Mouse (Mus musculus): ENCODE results near the gene Zmiz1. TPM values are rescaled to one million over a fixed set of nuclear protein-coding genes. Genes with fewer than 3 reads are reported as not detected.

Zmiz1 gene
- polyA plus RNA-seq, 1 experiment = 34.5 TPM

GRCm38 (mm10) chr14:25534396-25534769, 75.4 kb downstream of the Zmiz1 start:
- Histone ChIP-seq H3K36me3 (ENCODE audit: control insufficient read depth, insufficient read depth) (peaks cover 10% of the 10 kb centered on the region), H3K4me2 (ENCODE audit: low read depth) (peak overlapping the region; percentile 58), H3ac (ENCODE audit: control insufficient read depth, insufficient read length) (no peak overlapping the region), H3K27me3 (ENCODE audit: control insufficient read depth, insufficient read depth, insufficient read length) (no peaks in the 10 kb centered on the region), H3K4me3 (no peak overlapping the region), H3K79me2 (ENCODE audit: control insufficient read depth, insufficient read depth) (peaks cover 46% of the 10 kb centered on the region)
- TF ChIP-seq SRF (IDR thresholded peaks at IDR 0.05; ENCODE audit: control insufficient read depth, insufficient read length, low read depth) (no peak), TCF3 (IDR thresholded peaks at IDR 0.05; ENCODE audit: insufficient read length, low read depth) (no peak), REST (IDR thresholded peaks at IDR 0.05; ENCODE audit: insufficient read depth, insufficient read length) (no peak), MYOD1 (IDR thresholded peaks at IDR 0.05; ENCODE audit: control insufficient read depth in 1 of 3, insufficient read length in 2 of 3, low read depth in 2 of 3) (no peak), USF1 (IDR thresholded peaks at IDR 0.05; ENCODE audit: low read depth) (no peak), POLR2A (IDR thresholded peaks at IDR 0.05; ENCODE audit: insufficient read length, low read depth) (no peak), E2F4 (IDR thresholded peaks at IDR 0.05; ENCODE audit: insufficient read depth) (no peak), POLR2AphosphoS2 (IDR thresholded peaks at IDR 0.05; ENCODE audit: insufficient read length, low read depth) (no peak), CEBPB (IDR thresholded peaks at IDR 0.05; ENCODE audit: insufficient read depth, poor library complexity, severe bottlenecking) (no peak), MAX (IDR thresholded peaks at IDR 0.05; ENCODE audit: low read depth) (no peak), MYOG (IDR thresholded peaks at IDR 0.05; ENCODE audit: control insufficient read depth in 1 of 3, insufficient read depth in 1 of 3, insufficient read length in 2 of 3, low read depth in 2 of 3) (no peak), TCF12 (IDR thresholded peaks at IDR 0.05; ENCODE audit: insufficient read depth, poor library complexity, severe bottlenecking) (no peak)

GRCm38 (mm10) chr14:25534918-25535582, 76.1 kb downstream of the Zmiz1 start:
- no peaks in the 10 kb centered on the region for H3K27me3 ChIP-seq (ENCODE audit: control insufficient read depth, insufficient read depth, insufficient read length)
- H3K79me2 ChIP-seq (ENCODE audit: control insufficient read depth, insufficient read depth) = peaks cover 40% of the 10 kb centered on the region
- peaks cover 10% of the 10 kb centered on the region for H3K36me3 ChIP-seq (ENCODE audit: control insufficient read depth, insufficient read depth)
- peak overlapping the region; percentile 58 for H3K4me2 ChIP-seq (ENCODE audit: low read depth)
- H3ac ChIP-seq (ENCODE audit: control insufficient read depth, insufficient read length) = no peak overlapping the region
- H3K4me3 ChIP-seq = no peak overlapping the region
- no peak for TF ChIP-seq CEBPB (IDR thresholded peaks at IDR 0.05; ENCODE audit: insufficient read depth, poor library complexity, severe bottlenecking)
- no peak for TF ChIP-seq MAX (IDR thresholded peaks at IDR 0.05; ENCODE audit: low read depth)
- TF ChIP-seq MYOD1 (IDR thresholded peaks at IDR 0.05; ENCODE audit: control insufficient read depth in 1 of 3, insufficient read length in 2 of 3, low read depth in 2 of 3) = no peak
- TF ChIP-seq SRF (IDR thresholded peaks at IDR 0.05; ENCODE audit: control insufficient read depth, insufficient read length, low read depth) = no peak

DNA sequence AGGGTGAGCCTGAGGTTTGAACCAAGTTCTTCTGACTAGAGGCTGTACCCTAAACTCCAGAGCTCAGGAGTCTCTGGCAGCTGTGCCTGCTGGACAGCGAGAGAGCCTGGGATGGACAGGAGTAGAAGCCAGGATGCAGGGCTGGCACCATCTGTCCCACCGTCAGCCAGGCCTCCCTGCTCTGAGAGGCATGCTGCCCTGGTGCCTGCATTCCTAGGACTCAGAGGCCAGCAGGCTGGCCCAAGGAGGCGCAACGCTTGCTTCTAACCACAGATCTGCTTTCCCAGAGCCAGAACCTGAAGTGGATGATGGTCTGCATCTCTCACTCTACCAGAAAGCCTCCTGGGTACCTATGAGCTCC, 76.6 kb downstream of the Zmiz1 start:
- Histone ChIP-seq H3K4me3 (no peak overlapping the region), H3K4me2 (ENCODE audit: low read depth) (no peak overlapping the region), H3K27me3 (ENCODE audit: control insufficient read depth, insufficient read depth, insufficient read length) (no peaks in the 10 kb centered on the region), H3K79me2 (ENCODE audit: control insufficient read depth, insufficient read depth) (peaks cover 35% of the 10 kb centered on the region), H3ac (ENCODE audit: control insufficient read depth, insufficient read length) (no peak overlapping the region), H3K36me3 (ENCODE audit: control insufficient read depth, insufficient read depth) (peaks cover 10% of the 10 kb centered on the region)
- peak in 1 of 3 experiments; percentile 77 for TF ChIP-seq MYOG (IDR thresholded peaks at IDR 0.05; ENCODE audit: control insufficient read depth in 1 of 3, insufficient read depth in 1 of 3, insufficient read length in 2 of 3, low read depth in 2 of 3)
- no peak for TF ChIP-seq USF1 (IDR thresholded peaks at IDR 0.05; ENCODE audit: low read depth)
- peak in 1 of 3 experiments; percentile 46 for TF ChIP-seq MYOD1 (IDR thresholded peaks at IDR 0.05; ENCODE audit: control insufficient read depth in 1 of 3, insufficient read length in 2 of 3, low read depth in 2 of 3)
- no peak for TF ChIP-seq TCF12 (IDR thresholded peaks at IDR 0.05; ENCODE audit: insufficient read depth, poor library complexity, severe bottlenecking)

GRCm38 (mm10) chr14:25536476-25536875, 77.5 kb downstream of the Zmiz1 start:
- no peaks in the 10 kb centered on the region for H3K27me3 ChIP-seq (ENCODE audit: control insufficient read depth, insufficient read depth, insufficient read length)
- H3K4me2 ChIP-seq (ENCODE audit: low read depth) = no peak overlapping the region
- H3ac ChIP-seq (ENCODE audit: control insufficient read depth, insufficient read length) = no peak overlapping the region
- H3K79me2 ChIP-seq (ENCODE audit: control insufficient read depth, insufficient read depth) = peaks cover 25% of the 10 kb centered on the region
- no peak overlapping the region for H3K4me3 ChIP-seq
- no peak for TF ChIP-seq USF1 (IDR thresholded peaks at IDR 0.05; ENCODE audit: low read depth)
- peak; percentile 16 for TF ChIP-seq POLR2A (IDR thresholded peaks at IDR 0.05; ENCODE audit: insufficient read length, low read depth)
- peaks cover 10% of the 10 kb centered on the region for H3K36me3 ChIP-seq (ENCODE audit: control insufficient read depth, insufficient read depth)

DNA sequence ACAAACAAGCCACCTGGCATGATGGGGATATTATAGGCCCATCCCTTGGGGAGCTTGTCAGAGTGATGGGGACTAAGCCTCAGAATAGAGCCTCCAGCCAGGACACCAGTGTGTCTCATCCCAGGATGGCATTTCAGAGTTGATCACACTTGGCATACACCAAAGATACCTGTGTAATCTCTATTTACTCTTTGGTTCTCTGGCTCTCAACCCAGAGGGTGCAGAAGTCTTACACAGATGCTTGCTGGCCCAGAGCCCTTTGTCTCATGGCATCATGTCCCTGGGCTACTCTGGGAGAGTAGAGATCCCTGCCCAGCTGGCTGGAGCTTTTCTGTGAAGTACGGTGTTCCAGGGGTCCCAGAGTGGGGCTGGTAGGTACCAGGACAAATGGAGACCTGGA, 78.4 kb downstream of the Zmiz1 start:
- H3K36me3 ChIP-seq (ENCODE audit: control insufficient read depth, insufficient read depth) = peaks cover 10% of the 10 kb centered on the region
- no peak overlapping the region for H3ac ChIP-seq (ENCODE audit: control insufficient read depth, insufficient read length)
- peaks cover 30% of the 10 kb centered on the region for H3K79me2 ChIP-seq (ENCODE audit: control insufficient read depth, insufficient read depth)
- H3K27me3 ChIP-seq (ENCODE audit: control insufficient read depth, insufficient read depth, insufficient read length) = no peaks in the 10 kb centered on the region
- H3K4me3 ChIP-seq = no peak overlapping the region
- no peak overlapping the region for H3K4me2 ChIP-seq (ENCODE audit: low read depth)
- TF ChIP-seq REST (IDR thresholded peaks at IDR 0.05; ENCODE audit: insufficient read depth, insufficient read length) (no peak), MAX (IDR thresholded peaks at IDR 0.05; ENCODE audit: low read depth) (no peak), TCF12 (IDR thresholded peaks at IDR 0.05; ENCODE audit: insufficient read depth, poor library complexity, severe bottlenecking) (no peak), MYOD1 (IDR thresholded peaks at IDR 0.05; ENCODE audit: control insufficient read depth in 1 of 3, insufficient read length in 2 of 3, low read depth in 2 of 3) (no peak), SRF (IDR thresholded peaks at IDR 0.05; ENCODE audit: control insufficient read depth, insufficient read length, low read depth) (no peak)
